ENCODE assay signal across 12 mouse cellular contexts in genomic region chr9:22815093-22815458, GRCm38 (mm10).
DNase-seq lines count a peak whose midpoint lies in the region; ATAC-seq and TF ChIP-seq lines count a peak whose summit lies in the region.
"Had no signal": no experiment of that assay in that cellular context is flagged by ENCODE, and none has a peak within 500 bp of the region (broad histone marks: within the 10 kb centered on the region; RNA-seq: fewer than 3 reads in every experiment).

No protein-coding gene starts in this region.

- H3K27ac ChIP-seq in hindbrain, embryonic 12.5 days = no peak overlapping the region
- no peak overlapping the region for H3K27ac ChIP-seq in hindbrain, embryonic 10.5 days
- peak overlapping the region; percentile 34 for H3K27ac ChIP-seq in neural tube, embryonic 14.5 days (ENCODE audit: low read depth, low read length)
- H3K27ac ChIP-seq in heart, postnatal 0 days (ENCODE audit: low read depth) = no peak overlapping the region

- DNase-seq in hindbrain, embryonic 10.5 days (ENCODE audit: low spot score) = no peak
- no peak for DNase-seq in neural tube, embryonic 10.5 days (ENCODE audit: extremely low spot score, low spot score)
- no peak for DNase-seq in heart, postnatal 0 days (ENCODE audit: low spot score)
- peak; percentile 14 for DNase-seq in testis, postnatal 14 days (ENCODE audit: low spot score)
- DNase-seq in cerebellum, adult 11-12 months = no peak
- DNase-seq: cerebellum, postnatal 10 days; kidney, postnatal 14 days; lung, adult 18-20 months; thymus, postnatal 36 days had no signal

- H3K9me3 ChIP-seq in hindbrain, embryonic 12.5 days (replicated peaks) = no peaks in the 10 kb centered on the region
- no peaks in the 10 kb centered on the region for H3K9me3 ChIP-seq in hindbrain, embryonic 10.5 days
- no peaks in the 10 kb centered on the region for H3K9me3 ChIP-seq in neural tube, embryonic 14.5 days (ENCODE audit: control insufficient read depth, low read length)
- H3K9me3 ChIP-seq in heart, postnatal 0 days (replicated peaks; ENCODE audit: control insufficient read depth, low read length) = no peaks in the 10 kb centered on the region

- no peak overlapping the region for H3K9ac ChIP-seq in hindbrain, embryonic 12.5 days
- H3K9ac ChIP-seq in neural tube, embryonic 14.5 days (replicated peaks; ENCODE audit: low read depth, low read length) = no peak overlapping the region
- no peak overlapping the region for H3K9ac ChIP-seq in heart, postnatal 0 days (replicated peaks; ENCODE audit: low read depth, low read length)

- H3K36me3 ChIP-seq in hindbrain, embryonic 12.5 days = no peaks in the 10 kb centered on the region
- no peaks in the 10 kb centered on the region for H3K36me3 ChIP-seq in hindbrain, embryonic 10.5 days
- H3K36me3 ChIP-seq in neural tube, embryonic 14.5 days (ENCODE audit: control insufficient read depth, insufficient read depth, low read length) = no peaks in the 10 kb centered on the region
- H3K36me3 ChIP-seq in heart, postnatal 0 days (replicated peaks; ENCODE audit: control insufficient read depth, insufficient read depth, low read length) = no peaks in the 10 kb centered on the region

- H3K4me1 ChIP-seq in hindbrain, embryonic 12.5 days = peaks cover 9% of the 10 kb centered on the region; the same call in 1 of the 2 replicates
- peaks cover 12% of the 10 kb centered on the region for H3K4me1 ChIP-seq in hindbrain, embryonic 10.5 days (replicated peaks)
- H3K4me1 ChIP-seq in neural tube, embryonic 14.5 days (ENCODE audit: control insufficient read depth, insufficient read depth, low read length) = no peaks in the 10 kb centered on the region
- peaks cover 18% of the 10 kb centered on the region; the same call in 1 of the 2 replicates for H3K4me1 ChIP-seq in heart, postnatal 0 days (ENCODE audit: control insufficient read depth, insufficient read depth)

- ATAC-seq in hindbrain, embryonic 12.5 days (ENCODE audit: low FRiP score) = 0 out of 2 replicates have a peak, but pooled peaks have one; percentile 29
- ATAC-seq in neural tube, embryonic 14.5 days (ENCODE audit: low read depth) = peak; percentile 41; the same call in 1 of the 2 replicates
- ATAC-seq in heart, postnatal 0 days (ENCODE audit: insufficient read depth, low read depth) = 0 out of 2 replicates have a peak, but pooled peaks have one; percentile 36
- ATAC-seq: inflammation-experienced regulatory T-cells, adult 6 months had no signal

- WGBS in hindbrain, embryonic 12.5 days = 49% methylated on average over 7 of the region's 7 CpGs
- 57% methylated on average over 7 of the region's 7 CpGs for WGBS in hindbrain, embryonic 10.5 days
- 55% methylated on average over 7 of the region's 7 CpGs for WGBS in neural tube, embryonic 14.5 days
- 35% methylated on average over 7 of the region's 7 CpGs for WGBS in heart, postnatal 0 days

- H3K4me2 ChIP-seq in hindbrain, embryonic 12.5 days (replicated peaks) = no peak overlapping the region
- no peak overlapping the region for H3K4me2 ChIP-seq in neural tube, embryonic 14.5 days (ENCODE audit: low read depth, low read length)
- no peak overlapping the region for H3K4me2 ChIP-seq in heart, postnatal 0 days (ENCODE audit: low read depth, low read length)

- H3K4me3 ChIP-seq in hindbrain, embryonic 12.5 days = no peak overlapping the region
- no peak overlapping the region for H3K4me3 ChIP-seq in hindbrain, embryonic 10.5 days
- H3K4me3 ChIP-seq in neural tube, embryonic 14.5 days (ENCODE audit: low read depth, low read length) = no peak overlapping the region
- no peak overlapping the region for H3K4me3 ChIP-seq in heart, postnatal 0 days (ENCODE audit: low read depth, low read length)

- H3K27me3 ChIP-seq in hindbrain, embryonic 12.5 days = no peaks in the 10 kb centered on the region
- no peaks in the 10 kb centered on the region for H3K27me3 ChIP-seq in hindbrain, embryonic 10.5 days (ENCODE audit: insufficient read depth, poor library complexity, severe bottlenecking)
- H3K27me3 ChIP-seq in neural tube, embryonic 14.5 days (ENCODE audit: control insufficient read depth, insufficient read depth, low read length) = no peaks in the 10 kb centered on the region
- no peaks in the 10 kb centered on the region for H3K27me3 ChIP-seq in heart, postnatal 0 days (ENCODE audit: control insufficient read depth, insufficient read depth, low read length)

- TF ChIP-seq EP300 in heart, postnatal 0 days (IDR thresholded peaks at IDR 0.05; ENCODE audit: low read depth) = no peak

- TF ChIP-seq CTCF in heart, postnatal 0 days (IDR thresholded peaks at IDR 0.05; ENCODE audit: low read depth) = no peak
